Mouse (Mus musculus): ENCODE measurements around the gene Trim39. TPM values are rescaled to one million over a fixed set of nuclear protein-coding genes. Genes with fewer than 3 reads are reported as not detected.

Gene Trim39
- polyA plus RNA-seq, 1 experiment from 2014 or later, result 6.2 TPM

DNA sequence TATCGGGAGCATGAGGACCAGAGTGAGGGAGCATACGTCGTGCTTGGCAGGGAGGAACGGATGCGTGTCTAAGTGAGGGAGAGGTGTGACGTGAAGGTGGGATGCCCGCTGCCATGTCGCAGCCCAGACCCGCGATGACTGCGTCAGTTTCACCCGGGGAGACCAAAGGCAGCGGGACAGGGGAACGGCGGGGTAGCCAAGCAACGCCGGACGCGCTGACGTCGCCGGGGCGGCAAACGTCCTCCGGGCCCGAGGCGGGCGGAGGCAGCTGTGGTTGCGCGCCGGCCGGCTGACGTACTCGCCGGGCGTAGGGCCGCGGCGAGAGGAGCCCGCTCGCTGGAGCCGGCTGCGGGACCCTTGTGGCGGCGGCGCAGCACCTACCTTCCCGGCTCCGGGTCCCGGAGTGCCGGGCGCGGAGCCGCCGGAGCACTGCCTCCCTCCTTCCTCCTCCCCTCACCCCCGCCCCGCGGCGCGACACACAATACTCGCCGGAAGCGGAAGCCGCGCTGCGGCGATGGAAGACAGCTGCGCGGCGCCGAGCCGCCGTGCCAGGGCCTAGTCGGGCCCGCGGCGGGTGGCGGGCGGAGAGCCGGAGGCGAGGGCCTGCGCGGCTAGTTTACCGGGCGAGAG, 976 bp downstream of the Trim39 start:
- Histone ChIP-seq H3K4me3 (ENCODE audit: low read depth, low read length) (peak overlapping the region; percentile 98), H3K9ac (ENCODE audit: low read length) (peak overlapping the region; percentile 96), H3K4me1 (replicated peaks; ENCODE audit: control insufficient read depth, insufficient read depth) (no peaks in the 10 kb centered on the region; the same call in 1 of the 2 replicates), H3K36me3 (ENCODE audit: control insufficient read depth, insufficient read depth, low read length) (no peaks in the 10 kb centered on the region), H3K4me2 (replicated peaks; ENCODE audit: low read depth) (peak overlapping the region; percentile 80), H3K27ac (replicated peaks) (peak overlapping the region; percentile 94), H3K27me3 (ENCODE audit: control insufficient read depth, insufficient read depth, low read length) (no peaks in the 10 kb centered on the region), H3K9me3 (ENCODE audit: control insufficient read depth, low read length) (no peaks in the 10 kb centered on the region)
- ATAC-seq (ENCODE audit: low FRiP score, low TSS enrichment) (peak; percentile 93), DNase-seq (ENCODE audit: low spot score) (peak; percentile 92)
- WGBS, result under 1% methylated on average over 77 of the region's 84 CpGs
- no peak for TF ChIP-seq EP300 (optimal IDR thresholded peaks at IDR 0.05)
- TF ChIP-seq CTCF (IDR thresholded peaks at IDR 0.05; ENCODE audit: low read depth), result no peak

DNA sequence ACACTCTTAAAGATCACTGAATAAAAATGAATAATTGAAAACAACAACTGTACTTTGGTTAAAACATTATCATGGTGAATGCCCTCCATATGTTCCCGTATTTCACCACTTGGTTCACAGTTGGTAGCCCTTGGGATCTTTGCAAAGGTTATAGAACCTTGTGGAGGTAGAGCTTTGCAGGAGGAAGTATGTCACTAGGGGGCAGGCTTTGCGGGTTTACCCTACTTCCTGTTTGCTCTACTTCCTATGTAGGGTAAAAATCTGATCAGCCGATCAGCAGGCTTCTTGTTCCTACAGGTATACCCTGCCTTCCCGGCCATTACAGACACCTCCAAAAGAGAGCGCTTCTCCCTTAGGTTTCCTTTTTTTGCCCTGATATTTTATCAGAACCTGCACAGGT, 6.2 kb downstream of the Trim39 start:
- H3K4me1 ChIP-seq (replicated peaks; ENCODE audit: control insufficient read depth, insufficient read depth), result no peaks in the 10 kb centered on the region
- no peaks in the 10 kb centered on the region for H3K27me3 ChIP-seq (ENCODE audit: control insufficient read depth, insufficient read depth, low read length)
- H3K36me3 ChIP-seq (ENCODE audit: control insufficient read depth, insufficient read depth, low read length), result peaks cover 9% of the 10 kb centered on the region
- H3K9me3 ChIP-seq (ENCODE audit: control insufficient read depth, low read length), result no peaks in the 10 kb centered on the region
- H3K27ac ChIP-seq (replicated peaks), result no peak overlapping the region
- no peak overlapping the region for H3K4me2 ChIP-seq (replicated peaks; ENCODE audit: low read depth)
- H3K4me3 ChIP-seq (ENCODE audit: low read depth, low read length), result no peak overlapping the region
- DNase-seq (ENCODE audit: low spot score) (peak; percentile 40), ATAC-seq (ENCODE audit: low FRiP score, low TSS enrichment) (no peak)
- no peak for TF ChIP-seq EP300 (optimal IDR thresholded peaks at IDR 0.05)
- TF ChIP-seq CTCF (IDR thresholded peaks at IDR 0.05; ENCODE audit: low read depth), result peak; percentile 51
- 76% methylated on average over 5 of the region's 5 CpGs for WGBS
- H3K9ac ChIP-seq (ENCODE audit: low read length), result no peak overlapping the region

DNA sequence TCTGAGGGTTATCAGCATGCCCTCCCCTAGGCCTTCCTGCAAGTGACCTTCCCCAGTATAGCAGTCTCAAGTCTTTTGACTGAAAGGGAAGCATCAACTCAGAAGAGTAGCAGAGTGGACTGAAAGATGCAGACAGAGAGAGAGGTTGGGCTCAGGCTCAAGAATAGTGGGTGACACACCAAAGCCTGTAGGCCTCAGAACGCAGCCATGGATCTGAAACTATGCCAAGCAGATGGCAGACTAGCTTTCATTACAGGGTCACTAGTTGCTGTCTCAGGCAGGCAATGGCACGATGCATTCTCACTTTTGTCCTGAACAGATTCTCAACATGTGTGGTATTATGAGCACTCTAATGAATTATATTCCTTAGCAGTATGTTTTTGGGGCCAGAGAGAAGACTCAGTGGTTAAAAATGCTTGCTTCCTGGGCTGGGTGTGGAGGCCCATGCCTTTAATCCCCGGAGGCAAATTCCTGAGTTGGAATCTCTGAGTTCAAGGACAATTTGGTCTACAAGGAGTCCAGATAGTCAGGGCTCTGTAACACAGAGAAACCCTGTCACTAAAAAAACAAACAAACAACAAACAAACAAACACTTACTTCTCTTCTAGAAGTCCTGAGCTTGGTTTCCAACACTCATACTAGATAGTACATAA, 7.6 kb downstream of the Trim39 start:
- Histone ChIP-seq H3K36me3 (ENCODE audit: control insufficient read depth, insufficient read depth, low read length) (peaks cover 17% of the 10 kb centered on the region), H3K27me3 (ENCODE audit: control insufficient read depth, insufficient read depth, low read length) (no peaks in the 10 kb centered on the region), H3K9ac (ENCODE audit: low read length) (no peak overlapping the region), H3K4me3 (ENCODE audit: low read depth, low read length) (no peak overlapping the region), H3K27ac (replicated peaks) (no peak overlapping the region), H3K4me2 (replicated peaks; ENCODE audit: low read depth) (no peak overlapping the region), H3K4me1 (replicated peaks; ENCODE audit: control insufficient read depth, insufficient read depth) (no peaks in the 10 kb centered on the region), H3K9me3 (ENCODE audit: control insufficient read depth, low read length) (no peaks in the 10 kb centered on the region)
- DNase-seq (ENCODE audit: low spot score), result no peak
- WGBS, result 96% methylated on average over 3 of the region's 3 CpGs
- TF ChIP-seq EP300 (optimal IDR thresholded peaks at IDR 0.05), result no peak
- no peak for TF ChIP-seq CTCF (IDR thresholded peaks at IDR 0.05; ENCODE audit: low read depth)
- no peak for ATAC-seq (ENCODE audit: low FRiP score, low TSS enrichment)

GRCm38 (mm10) chr17:36261511-36262166, 10.4 kb downstream of the Trim39 start:
- no peak overlapping the region for H3K27ac ChIP-seq (replicated peaks)
- TF ChIP-seq CTCF (IDR thresholded peaks at IDR 0.05; ENCODE audit: low read depth) (no peak), EP300 (optimal IDR thresholded peaks at IDR 0.05) (no peak)
- 86% methylated on average over 9 of the region's 9 CpGs for WGBS
- no peak overlapping the region for H3K4me2 ChIP-seq (replicated peaks; ENCODE audit: low read depth)
- H3K9me3 ChIP-seq (ENCODE audit: control insufficient read depth, low read length), result no peaks in the 10 kb centered on the region
- H3K36me3 ChIP-seq (ENCODE audit: control insufficient read depth, insufficient read depth, low read length), result peaks cover 17% of the 10 kb centered on the region
- H3K27me3 ChIP-seq (ENCODE audit: control insufficient read depth, insufficient read depth, low read length), result no peaks in the 10 kb centered on the region
- H3K4me1 ChIP-seq (replicated peaks; ENCODE audit: control insufficient read depth, insufficient read depth), result no peaks in the 10 kb centered on the region
- no peak overlapping the region for H3K4me3 ChIP-seq (ENCODE audit: low read depth, low read length)
- DNase-seq (ENCODE audit: low spot score) (no peak), ATAC-seq (ENCODE audit: low FRiP score, low TSS enrichment) (no peak)
- no peak overlapping the region for H3K9ac ChIP-seq (ENCODE audit: low read length)

DNA sequence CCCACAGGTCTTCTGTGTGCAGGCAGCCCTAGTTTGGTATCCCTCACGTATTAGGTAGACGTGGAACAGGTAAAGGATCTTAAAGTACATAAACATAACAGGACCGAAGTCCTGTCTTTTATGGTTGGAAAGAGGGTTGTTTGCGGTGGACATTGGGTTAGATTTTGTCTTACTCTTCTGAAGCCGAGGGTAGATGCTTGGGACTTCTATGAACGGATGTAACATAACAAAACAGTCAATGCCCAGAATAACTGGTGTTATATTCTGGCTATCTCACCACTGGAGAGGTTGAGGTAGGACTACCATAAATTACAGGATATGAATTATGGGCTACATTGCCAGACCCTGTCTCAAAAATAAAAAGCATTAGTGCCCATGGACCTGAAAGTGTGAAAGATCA, 14.1 kb downstream of the Trim39 start, which contains the start of gene Rpp21:
Gene Rpp21 (minus strand): TSS at position 101 of the 400 bp plus-strand sequence.
- TF ChIP-seq CTCF (IDR thresholded peaks at IDR 0.05; ENCODE audit: low read depth), result no peak
- TF ChIP-seq EP300 (optimal IDR thresholded peaks at IDR 0.05), result no peak
- Histone ChIP-seq H3K27me3 (ENCODE audit: control insufficient read depth, insufficient read depth, low read length) (no peaks in the 10 kb centered on the region), H3K9me3 (ENCODE audit: control insufficient read depth, low read length) (no peaks in the 10 kb centered on the region), H3K4me2 (replicated peaks; ENCODE audit: low read depth) (peak within 1 kb of the TSS; percentile 68), H3K36me3 (ENCODE audit: control insufficient read depth, insufficient read depth, low read length) (peaks cover 7% of the 10 kb centered on the region), H3K27ac (replicated peaks) (peak within 1 kb of the TSS; percentile 88), H3K9ac (ENCODE audit: low read length) (peak within 1 kb of the TSS; percentile 82), H3K4me1 (replicated peaks; ENCODE audit: control insufficient read depth, insufficient read depth) (no peaks in the 10 kb centered on the region), H3K4me3 (ENCODE audit: low read depth, low read length) (peak within 1 kb of the TSS; percentile 85)
- ATAC-seq (ENCODE audit: low FRiP score, low TSS enrichment), result no peak
- 42% methylated on average over 6 of the region's 6 CpGs for WGBS
- no peak for DNase-seq (ENCODE audit: low spot score)

All from stomach, postnatal 0 days (tissue).